Mouse (Mus musculus) kidney, postnatal 25 days (tissue): Measurements from ENCODE around the gene 1700093K21Rik.
"Not testable (repeated sequence)": the region's sequence is repeated elsewhere in the genome, so short reads cannot be mapped to it uniquely, and the experiment has no call there.

Experiments
- DNase-seq, 2 experiments: peaks; one replicate each; pipeline ENCODE4 v3.0.0; 2021; ENCODE audit warnings: mixed read lengths in 2 of 2

The 1700093K21Rik gene

DNA sequence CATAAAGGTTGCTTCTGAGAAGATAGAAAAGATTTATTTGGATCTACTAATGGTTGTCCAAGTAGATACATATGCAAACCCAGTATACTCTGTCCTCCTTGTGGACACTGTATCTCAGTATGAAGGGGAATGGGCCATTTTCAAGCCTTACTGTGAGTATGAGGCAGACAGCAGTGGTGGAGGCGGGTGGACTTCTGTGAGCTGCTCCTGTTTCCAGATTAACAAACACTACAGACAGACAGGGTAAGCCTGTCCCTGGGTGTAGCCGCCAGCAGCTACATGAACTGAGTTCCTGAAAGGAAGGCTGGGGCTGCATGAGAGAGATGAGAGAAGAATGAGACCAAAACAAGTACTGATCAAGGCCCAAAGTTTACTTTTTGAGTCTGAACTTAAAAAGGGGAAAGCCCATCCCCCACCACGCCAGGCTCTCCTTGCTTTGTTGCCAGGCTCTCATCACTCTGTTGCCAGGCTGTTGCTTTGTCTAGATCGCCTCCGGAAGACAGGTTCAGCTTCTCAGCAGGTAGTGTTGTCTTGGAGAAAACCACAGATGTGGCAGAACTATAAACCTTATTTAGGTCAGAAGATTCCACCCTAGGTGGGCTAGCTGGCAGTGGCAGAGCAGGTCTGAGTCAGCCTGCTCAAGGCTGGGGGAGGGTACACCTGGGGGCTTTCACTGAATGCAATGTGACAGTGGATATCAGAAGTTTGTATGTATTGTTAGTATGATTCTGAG is at the start of gene 1700093K21Rik:
Gene 1700093K21Rik, minus strand, starts transcription at position 683 of the 733 bp plus-strand sequence.
- DNase-seq, result no peak

DNA sequence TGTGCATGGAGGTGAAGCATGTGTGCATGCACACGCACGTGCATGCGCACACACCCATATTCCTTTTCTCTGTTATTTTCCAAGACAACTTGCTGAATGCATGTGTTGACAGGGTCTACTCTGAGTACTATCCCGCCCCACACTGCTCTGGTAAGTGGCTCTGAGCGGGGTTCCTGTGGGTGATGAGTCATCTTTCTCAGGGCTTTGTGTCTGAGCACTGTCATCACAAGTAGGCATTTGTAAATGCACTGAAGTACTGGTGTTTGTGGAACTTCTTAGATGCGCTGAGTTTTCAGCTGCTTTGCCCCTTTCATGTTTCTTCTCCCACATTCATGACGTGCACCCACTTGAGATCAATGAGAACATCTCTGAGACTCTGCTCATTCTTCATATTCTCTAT is 49.2 kb upstream of the 1700093K21Rik start:
- DNase-seq, result no peak

DNA sequence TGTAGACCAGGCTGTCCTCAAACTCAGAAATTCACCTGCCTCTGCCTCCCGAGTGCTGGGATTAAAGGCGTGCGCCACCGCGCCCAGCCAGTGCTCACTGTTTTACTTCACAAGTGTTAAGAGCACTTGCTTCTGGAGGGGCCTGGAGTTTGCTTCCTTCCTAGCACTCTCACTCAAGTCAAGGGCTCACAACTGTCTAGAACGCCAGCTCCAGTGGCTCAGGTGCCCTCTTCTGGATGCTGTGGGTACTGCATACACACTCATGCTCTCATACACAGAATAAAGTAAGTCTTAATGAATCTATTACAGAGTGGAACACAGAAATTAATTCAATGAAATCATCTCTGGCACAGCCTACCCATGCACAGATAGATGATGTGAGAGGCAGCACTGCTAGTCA is 44.8 kb upstream of the 1700093K21Rik start:
- peak; percentile 61 to 89 for DNase-seq

DNA sequence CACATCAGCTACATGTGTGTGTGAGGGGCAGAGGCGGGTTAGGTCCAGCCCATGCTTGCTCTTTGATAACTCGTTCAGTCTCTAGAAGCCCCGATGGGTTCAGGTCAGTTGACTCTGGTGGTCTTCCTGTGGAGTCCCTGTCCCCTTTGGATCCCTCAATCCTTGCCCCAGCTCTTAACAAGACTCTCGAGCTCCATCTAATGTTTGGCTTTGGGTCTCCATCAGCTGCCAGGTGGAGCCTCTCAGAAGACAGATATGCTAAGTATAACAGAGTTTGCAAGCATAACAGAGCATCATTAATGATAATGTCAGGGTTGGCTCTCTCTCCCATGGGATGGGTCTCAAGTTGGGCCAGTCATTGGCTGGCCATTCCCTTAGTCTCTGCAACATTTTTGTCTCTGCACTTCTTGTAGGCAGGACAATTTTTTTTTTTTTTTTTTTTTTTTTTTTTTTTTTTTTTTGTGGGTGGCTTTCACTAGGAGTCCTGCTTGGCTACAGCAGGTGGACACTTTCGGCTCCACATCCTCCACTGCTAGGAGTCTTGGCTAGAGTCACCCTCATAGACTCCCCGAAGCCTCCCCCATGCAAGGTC is 36.2 kb upstream of the 1700093K21Rik start:
- DNase-seq, result no peak

DNA sequence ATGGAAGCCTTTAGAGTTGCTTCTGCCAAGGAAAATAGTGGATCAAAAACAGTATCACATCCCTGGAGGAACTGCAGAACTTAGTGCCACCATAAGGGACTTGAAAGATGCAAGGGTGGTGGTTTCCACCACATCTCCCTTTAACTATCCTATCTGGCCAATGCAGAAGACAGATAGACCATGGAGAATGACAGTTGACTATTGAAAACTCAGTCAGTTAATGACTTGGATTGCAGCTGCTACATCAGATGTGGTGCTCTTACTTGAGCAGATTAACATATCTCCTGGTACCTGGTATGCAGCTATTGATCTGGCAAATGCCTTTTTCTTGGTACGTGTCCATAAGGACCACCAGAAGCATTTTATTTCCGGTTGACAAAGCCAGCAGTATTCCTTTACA is 16.5 kb upstream of the 1700093K21Rik start:
- no peak for DNase-seq

DNA sequence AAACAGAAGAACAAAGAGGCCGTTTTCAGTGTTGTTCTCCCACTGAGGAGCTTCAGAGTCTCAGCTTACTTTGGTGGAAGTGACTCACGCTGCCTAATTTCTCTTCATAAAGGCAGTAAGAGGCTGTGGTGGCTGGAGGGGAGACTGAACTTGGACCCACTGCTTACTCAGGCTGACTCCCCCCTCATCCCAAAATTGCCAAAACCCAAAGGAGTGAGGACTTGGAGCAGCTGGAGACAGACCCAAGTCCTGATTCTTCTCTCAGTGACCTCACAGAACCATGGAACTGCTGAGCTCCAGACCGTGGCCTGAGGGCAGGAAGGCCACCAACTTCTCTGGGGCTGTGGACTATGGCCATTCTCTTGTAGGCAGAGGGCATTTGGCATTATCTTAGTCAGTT is 2.0 kb downstream of the 1700093K21Rik start:
- DNase-seq, result no peak

- DNase-seq, result no peak
Measured at GRCm38 (mm10) chr11:23515315-23515714, 5.6 kb downstream of the 1700093K21Rik start.

GRCm38 (mm10) chr11:23514785-23515184 is 6.2 kb downstream of the 1700093K21Rik start:
- DNase-seq, result not testable (repeated sequence)

DNA sequence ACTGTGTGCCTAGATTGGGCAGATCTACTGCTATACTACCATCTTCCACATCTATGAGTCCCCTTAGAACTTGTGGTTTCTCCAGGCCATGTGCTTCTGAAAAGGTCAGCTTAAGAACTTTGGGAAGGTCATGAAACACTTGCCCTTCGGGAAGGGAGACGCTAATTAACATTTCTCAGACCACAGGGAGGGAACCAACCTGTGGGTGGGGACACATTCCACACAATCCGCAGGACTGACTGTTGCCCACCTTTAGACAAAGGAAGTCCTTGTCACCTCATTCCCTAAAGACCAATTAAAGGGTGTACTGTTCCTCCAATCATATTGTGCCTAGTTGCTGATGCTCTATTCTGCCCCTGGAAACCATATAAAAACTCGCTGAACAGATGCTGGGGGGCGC is 16.2 kb downstream of the 1700093K21Rik start:
- DNase-seq, result not testable (repeated sequence)

DNA sequence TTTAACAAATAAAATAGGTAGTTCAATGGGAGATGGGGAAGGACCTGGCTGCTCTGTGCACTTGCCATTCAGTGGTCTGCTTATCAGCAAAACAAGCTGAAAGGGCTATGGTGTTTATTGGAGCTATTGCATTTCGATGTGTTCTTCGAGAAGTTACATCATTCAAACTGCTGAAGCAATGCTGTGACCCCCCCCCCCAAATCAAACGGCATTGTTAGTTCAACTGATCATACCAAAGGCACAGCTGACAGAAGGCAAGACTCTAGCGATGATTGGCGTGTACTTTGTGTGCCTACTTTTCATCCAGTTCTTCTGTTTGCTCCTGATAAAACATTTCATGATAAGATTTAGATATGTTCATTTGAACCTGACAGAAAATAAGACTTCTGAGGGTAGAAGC is 22.3 kb downstream of the 1700093K21Rik start:
- DNase-seq, result no peak

GRCm38 (mm10) chr11:23497718-23498509 is 23.0 kb downstream of the 1700093K21Rik start, which contains the start of gene Ahsa2:
Gene Ahsa2 (minus strand): TSS chr11:23498030.
- DNase-seq, result peak; percentile 99

- DNase-seq, result peak; percentile 69 to 77
Measured at GRCm38 (mm10) chr11:23497335-23497717, 23.6 kb downstream of the 1700093K21Rik start.

- DNase-seq, result no peak
Measured at GRCm38 (mm10) chr11:23496661-23497060, 24.3 kb downstream of the 1700093K21Rik start.

- DNase-seq, result no peak
Measured at GRCm38 (mm10) chr11:23495231-23495630, 25.7 kb downstream of the 1700093K21Rik start.

DNA sequence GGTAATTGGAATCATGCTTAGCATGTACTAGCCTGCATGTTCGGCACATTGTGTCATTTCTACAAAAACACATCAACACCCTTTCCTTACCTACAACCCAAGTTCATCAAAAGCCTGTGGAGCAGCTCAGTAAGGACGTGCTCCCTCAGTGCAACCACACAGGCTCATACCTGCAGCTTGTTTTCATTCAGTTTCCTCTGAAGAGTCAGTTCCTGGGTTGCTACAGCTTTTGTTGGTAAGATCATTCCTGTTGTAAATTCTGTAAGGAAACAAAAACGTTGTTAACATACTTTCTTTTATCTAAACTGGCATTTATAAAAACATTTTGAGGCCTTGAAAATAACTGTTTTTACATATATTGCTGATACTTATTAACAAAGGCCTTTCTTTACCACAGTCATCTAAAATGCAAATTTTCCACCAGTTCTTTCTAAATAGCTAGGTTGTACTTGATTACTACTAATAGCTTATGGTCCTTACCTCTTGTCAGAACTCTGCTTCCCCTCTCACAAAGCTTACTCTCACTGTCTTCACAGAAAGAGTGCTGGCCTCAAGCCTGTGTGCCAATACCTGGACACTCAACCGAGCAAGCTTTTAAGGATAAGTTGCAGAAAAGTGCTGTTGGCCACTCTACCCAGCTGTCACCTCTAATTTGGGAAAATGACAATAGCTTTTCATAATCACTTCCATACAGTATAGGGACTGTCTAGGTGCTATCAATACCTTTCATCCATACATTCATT is 28.7 kb downstream of the 1700093K21Rik start:
- no peak for DNase-seq

DNA sequence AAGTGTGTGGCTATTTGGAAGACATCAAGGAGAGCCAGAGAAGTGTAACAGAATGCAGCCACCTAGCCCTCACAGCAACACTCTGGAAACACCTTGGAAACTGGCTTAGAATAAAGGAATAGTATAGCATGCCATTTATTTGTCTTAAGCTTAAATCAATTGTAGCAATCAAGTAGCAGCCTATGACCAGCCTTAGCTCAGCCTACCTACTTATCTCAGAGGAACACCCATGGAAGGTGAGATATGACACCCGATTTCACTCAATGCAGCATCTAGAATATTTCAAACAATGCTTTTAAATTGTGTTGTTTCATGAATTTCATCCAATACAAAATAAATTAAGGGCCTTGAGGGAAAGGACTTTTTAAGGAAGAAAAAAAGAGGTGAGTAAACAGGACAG is 31.0 kb downstream of the 1700093K21Rik start:
- DNase-seq, result no peak
